In genomic region chr7:112444152-112444984, GRCm38 (mm10) we compare ENCODE assay signal across 9 mouse cellular contexts. TPM values are rescaled to one million over a fixed set of nuclear protein-coding genes. Genes with fewer than 3 reads are reported as not detected.
A peak's percentile ranks its signal among the peaks of the same experiment; 100 is the strongest.
DNase-seq lines count a peak whose midpoint lies in the region; ATAC-seq and TF ChIP-seq lines count a peak whose summit lies in the region.
"Had no signal": no experiment of that assay in that cellular context is flagged by ENCODE, and none has a peak within 500 bp of the region (broad histone marks: within the 10 kb centered on the region; RNA-seq: fewer than 3 reads in every experiment).

No protein-coding gene starts in this region.

- ATAC-seq in neural tube, embryonic 11.5 days (ENCODE audit: insufficient read depth, low FRiP score, low TSS enrichment), result peak; percentile 38; the same call in 1 of the 2 replicates
- ATAC-seq in forebrain, embryonic 13.5 days, result peak; percentile 94
- peak; percentile 74 for ATAC-seq in liver, embryonic 16.5 days (ENCODE audit: low read depth)
- no peak for ATAC-seq in inflammation-experienced regulatory T-cells, adult 6 months

- no peaks in the 10 kb centered on the region for H3K9me3 ChIP-seq in neural tube, embryonic 11.5 days (ENCODE audit: control insufficient read depth, low read length)
- no peaks in the 10 kb centered on the region for H3K9me3 ChIP-seq in forebrain, embryonic 13.5 days (replicated peaks)
- no peaks in the 10 kb centered on the region for H3K9me3 ChIP-seq in liver, embryonic 16.5 days (replicated peaks; ENCODE audit: control insufficient read depth, low read length)
- H3K9me3 ChIP-seq: megakaryocyte, embryonic 14.5 days had no signal

- no peak overlapping the region for H3K9ac ChIP-seq in neural tube, embryonic 11.5 days (ENCODE audit: low read length)
- H3K9ac ChIP-seq in forebrain, embryonic 13.5 days, result no peak overlapping the region
- no peak overlapping the region for H3K9ac ChIP-seq in liver, embryonic 16.5 days (ENCODE audit: low read depth, low read length)

- peaks cover 10% of the 10 kb centered on the region for H3K4me1 ChIP-seq in neural tube, embryonic 11.5 days (ENCODE audit: control insufficient read depth, insufficient read depth, low read length)
- peaks cover 29% of the 10 kb centered on the region for H3K4me1 ChIP-seq in forebrain, embryonic 13.5 days
- H3K4me1 ChIP-seq in liver, embryonic 16.5 days (ENCODE audit: control insufficient read depth, low read depth, low read length), result peaks cover 5% of the 10 kb centered on the region; the same call in 1 of the 2 replicates
- peaks cover 8% of the 10 kb centered on the region for H3K4me1 ChIP-seq in small intestine, adult 2 months (ENCODE audit: control insufficient read depth, insufficient read depth, insufficient read length, low read length)
- H3K4me1 ChIP-seq: megakaryocyte, embryonic 14.5 days had no signal

- H3K4me2 ChIP-seq in neural tube, embryonic 11.5 days (ENCODE audit: low read depth), result 0 out of 2 replicates have a peak overlapping the region, but pooled peaks have one; percentile 2
- H3K4me2 ChIP-seq in forebrain, embryonic 13.5 days, result peak overlapping the region; percentile 22
- H3K4me2 ChIP-seq in liver, embryonic 16.5 days (ENCODE audit: low read depth, low read length), result peak overlapping the region; percentile 4; the same call in 1 of the 2 replicates

- peak; percentile 45 for DNase-seq in neural tube, embryonic 11.5 days (ENCODE audit: low spot score)
- DNase-seq in neural tube, embryonic 10.5 days (ENCODE audit: extremely low spot score, low spot score), result no peak
- DNase-seq in gastrocnemius, adult 18-20 months (ENCODE audit: low spot score), result no peak
- no peak for DNase-seq in frontal cortex, postnatal 14 days (ENCODE audit: low spot score in 2 of 2)

- WGBS in neural tube, embryonic 11.5 days, result 26% methylated on average over 12 of the region's 12 CpGs
- 27% methylated on average over 12 of the region's 12 CpGs for WGBS in forebrain, embryonic 13.5 days
- WGBS in liver, embryonic 16.5 days (ENCODE audit: insufficient replicate concordance), result 48% methylated on average over 12 of the region's 12 CpGs
- WGBS in small intestine, adult 2 months, result 20% methylated on average over 12 of the region's 12 CpGs

- no peaks in the 10 kb centered on the region for H3K27me3 ChIP-seq in neural tube, embryonic 11.5 days (ENCODE audit: control insufficient read depth, insufficient read depth, low read length)
- no peaks in the 10 kb centered on the region; the same call in 1 of the 2 replicates for H3K27me3 ChIP-seq in forebrain, embryonic 13.5 days
- no peaks in the 10 kb centered on the region for H3K27me3 ChIP-seq in liver, embryonic 16.5 days (ENCODE audit: control insufficient read depth, insufficient read depth, low read depth, low read length)
- H3K27me3 ChIP-seq in small intestine, adult 2 months (ENCODE audit: control insufficient read depth, insufficient read depth, low read length), result no peaks in the 10 kb centered on the region

- H3K27ac ChIP-seq in neural tube, embryonic 11.5 days (ENCODE audit: low read depth, low read length), result peak overlapping the region; percentile 58; the same call in 1 of the 2 replicates
- peak overlapping the region; percentile 31; the same call in 1 of the 2 replicates for H3K27ac ChIP-seq in forebrain, embryonic 13.5 days
- H3K27ac ChIP-seq in liver, embryonic 16.5 days (ENCODE audit: low read length), result no peak overlapping the region
- H3K27ac ChIP-seq in small intestine, adult 2 months (ENCODE audit: insufficient read depth, low read depth, low read length), result peak overlapping the region; percentile 26; the same call in 1 of the 2 replicates

- TF ChIP-seq CTCF in small intestine, adult 2 months (IDR thresholded peaks at IDR 0.05; ENCODE audit: extremely low read depth, insufficient read length, insufficient replicate concordance, low read depth, low read length), result no peak

- H3K36me3 ChIP-seq in neural tube, embryonic 11.5 days (ENCODE audit: control insufficient read depth, insufficient read depth, low read length), result no peaks in the 10 kb centered on the region
- H3K36me3 ChIP-seq in forebrain, embryonic 13.5 days (ENCODE audit: poor library complexity, severe bottlenecking), result no peaks in the 10 kb centered on the region
- H3K36me3 ChIP-seq in liver, embryonic 16.5 days (ENCODE audit: control insufficient read depth, insufficient read depth), result no peaks in the 10 kb centered on the region
- no peaks in the 10 kb centered on the region for H3K36me3 ChIP-seq in small intestine, adult 2 months (ENCODE audit: control insufficient read depth, insufficient read depth, low read length)

- TF ChIP-seq POLR2A in small intestine, adult 2 months (IDR thresholded peaks at IDR 0.05; ENCODE audit: low read depth, low read length), result no peak

- no peak overlapping the region for H3K4me3 ChIP-seq in neural tube, embryonic 11.5 days (ENCODE audit: low read depth, low read length)
- H3K4me3 ChIP-seq in forebrain, embryonic 13.5 days, result no peak overlapping the region
- no peak overlapping the region for H3K4me3 ChIP-seq in liver, embryonic 16.5 days (ENCODE audit: low read depth, low read length)
- no peak overlapping the region for H3K4me3 ChIP-seq in small intestine, adult 2 months (ENCODE audit: low read depth, low read length)
- H3K4me3 ChIP-seq: megakaryocyte, embryonic 14.5 days had no signal

RNA-seq across cellular contexts. Expression of gene Parva, which starts 17.1 kb away (rescaled TPM):
- polyA plus RNA-seq in neural tube, embryonic 11.5 days (2014; fragmentation: Nextera tagmentation; extraction: Ambion mirVana), result 50.4 and 57.3 TPM in 2 replicates
- 27.6 and 31.9 TPM in 2 replicates for polyA plus RNA-seq in forebrain, embryonic 13.5 days (2015; fragmentation: Nextera tagmentation; extraction: Ambion mirVana)
- 8.0 and 9.2 TPM in 2 replicates for polyA plus RNA-seq in liver, embryonic 16.5 days (2015; fragmentation: Nextera tagmentation; extraction: Ambion mirVana)
- 10.5 and 13.6 TPM in 2 replicates for polyA plus RNA-seq in small intestine, adult 2 months (2012; rRNA removed)
- total RNA-seq in gastrocnemius, adult 18-20 months (2021), result 10 to 100 TPM; 10.1 to 13.3 TPM
- polyA plus RNA-seq in inflammation-experienced regulatory T-cells, adult 6 months (2017; shearing (Covaris generic)), result not detected
